Mouse (Mus musculus) testis, adult 2 months (tissue): ENCODE results near the gene Cln3.
A peak's percentile ranks its signal among the peaks of the same experiment; 100 is the strongest.

Experiments used
- CTCF ChIP-seq: fragments of 200-500 bp; IDR thresholded peaks from 2 replicates; pipeline ENCODE4 v1.5.1; 2012; ENCODE audit warnings: low read depth, mild to moderate bottlenecking, inconsistent platforms, low read length, moderate library complexity; ENCODE audit not compliant: control insufficient read depth, insufficient read depth, insufficient replicate concordance
- POLR2A ChIP-seq: fragments of 200-500 bp; IDR thresholded peaks from 2 replicates; pipeline ENCODE4 v1.6.1; 2012; ENCODE audit warnings: low read depth, mild to moderate bottlenecking, inconsistent platforms, low read length, moderate library complexity; ENCODE audit not compliant: control insufficient read depth

DNA sequence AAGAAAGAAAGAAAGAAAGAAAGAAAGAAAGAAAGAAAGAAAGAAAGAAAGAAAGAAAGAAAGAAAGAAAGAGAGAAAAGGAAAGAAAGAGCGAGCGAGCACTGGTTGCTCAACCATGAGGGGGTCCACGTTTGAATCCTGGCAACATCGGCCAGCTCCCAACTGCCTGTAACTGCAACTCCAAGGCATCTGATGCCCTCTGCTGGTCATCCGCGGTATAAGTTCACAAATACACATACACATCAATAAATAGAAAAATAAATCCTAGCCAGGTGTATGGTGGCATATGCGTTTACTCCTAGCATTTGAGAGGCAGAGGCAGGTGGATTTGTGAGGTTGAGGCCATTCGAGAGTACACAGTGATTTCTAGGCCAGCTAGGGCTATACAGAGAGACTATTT is 8.7 kb downstream of the Cln3 start:
- TF ChIP-seq CTCF (peak; percentile 67; the same call in 1 of the 2 replicates), POLR2A (no peak)
